Mouse (Mus musculus) liver, adult 2 months (tissue): ENCODE results near the gene Thyn1. TPM values are rescaled to one million over a fixed set of nuclear protein-coding genes. Genes with fewer than 3 reads are reported as not detected.

Experiments used
- DNase-seq: peaks from one replicate; pipeline ENCODE4 v3.0.0-alpha.2; 2011; ENCODE audit warnings: low read depth, low spot score; ENCODE audit errors: extremely low read depth
- H3K27ac ChIP-seq: fragments of 200-500 bp; replicated peaks from 2 replicates; pipeline ENCODE4 v1.5.1; 2012; ENCODE audit warnings: low read depth, mild to moderate bottlenecking, control low read depth, inconsistent platforms, low read length; ENCODE audit not compliant: insufficient read depth
- H3K27me3 ChIP-seq: fragments of 200-500 bp; 2 replicates; pipeline ENCODE4 v1.6.1; 2012; ENCODE audit warnings: mild to moderate bottlenecking, moderate library complexity, low read length, inconsistent platforms; ENCODE audit not compliant: control insufficient read depth, insufficient read depth
- H3K36me3 ChIP-seq: fragments of 200-500 bp; 2 replicates; pipeline ENCODE4 v1.6.1; 2012; ENCODE audit warnings: low read length, inconsistent platforms; ENCODE audit not compliant: control insufficient read depth, insufficient read depth
- H3K4me1 ChIP-seq: fragments of 200-500 bp; 2 replicates; pipeline ENCODE4 v1.6.1; 2011; ENCODE audit warnings: low read length; ENCODE audit not compliant: control insufficient read depth, insufficient read depth
- H3K4me3 ChIP-seq: fragments of 200-500 bp; 2 replicates; pipeline ENCODE4 v1.5.1; 2011; ENCODE audit warnings: low read depth, mild to moderate bottlenecking, control low read depth, low read length, moderate library complexity; ENCODE audit not compliant: insufficient read depth
- H3K79me2 ChIP-seq: fragments of 200-500 bp; 2 replicates; pipeline ENCODE4 v1.6.1; 2012; ENCODE audit warnings: inconsistent platforms, mild to moderate bottlenecking, low read length, moderate library complexity; ENCODE audit not compliant: control insufficient read depth, insufficient read depth
- H3K9ac ChIP-seq: fragments of 200-500 bp; 2 replicates; pipeline ENCODE4 v1.6.1; 2012; ENCODE audit warnings: low read depth, mild to moderate bottlenecking, control low read depth, inconsistent platforms, low read length
- CTCF ChIP-seq: fragments of 200-500 bp; IDR thresholded peaks from 2 replicates; pipeline ENCODE4 v1.5.1; 2011; ENCODE audit warnings: low read depth, low read length, control low read depth
- POLR2A ChIP-seq: fragments of 200-500 bp; IDR thresholded peaks from 2 replicates; pipeline ENCODE4 v1.6.1; 2011; ENCODE audit warnings: low read length, control low read depth; ENCODE audit not compliant: insufficient read depth; ENCODE audit errors: extremely low read depth
- WGBS: fragments of 180-500 bp; shearing (Covaris S2); methylation state at CpG from one replicate; pipeline ENCODE4 v1.1.7; 2018; 5-methylcytosine and 5-hydroxymethylcytosine counted together
- polyA plus RNA-seq: library from polyadenylated mRNA; depleted of rRNA; stranded (reverse); fragments of >200 nt; gene quantifications from 2 replicates; pipeline ENCODE4 v1.2.3, GENCODE M21; 2012
- total RNA-seq: library from RNA; depleted of rRNA; stranded (reverse); fragments of >200 nt; gene quantifications from 2 replicates; pipeline ENCODE4 v1.2.3, GENCODE M21; 2014

The Thyn1 gene
- total and polyA plus RNA-seq, 2 experiments = 6.8 to 24.3 TPM

GRCm38 (mm10) chr9:26990181-26990580 is 9.3 kb upstream of the Thyn1 start:
- H3K79me2 ChIP-seq = peaks cover 5% of the 10 kb centered on the region; the same call in 1 of the 2 replicates
- WGBS = 88% methylated on average over 4 of the region's 4 CpGs
- no peak overlapping the region for H3K4me3 ChIP-seq
- no peak for DNase-seq
- H3K27ac ChIP-seq = no peak overlapping the region
- H3K36me3 ChIP-seq = peaks cover 41% of the 10 kb centered on the region
- no peak overlapping the region for H3K9ac ChIP-seq
- H3K4me1 ChIP-seq = peaks cover 4% of the 10 kb centered on the region; the same call in 1 of the 2 replicates
- no peaks in the 10 kb centered on the region for H3K27me3 ChIP-seq
- TF ChIP-seq CTCF (no peak), POLR2A (no peak)

- TF ChIP-seq POLR2A (no peak), CTCF (no peak)
- no peaks in the 10 kb centered on the region for H3K27me3 ChIP-seq
- H3K4me3 ChIP-seq = no peak overlapping the region
- 45% methylated on average over 10 of the region's 10 CpGs for WGBS
- peaks cover 15% of the 10 kb centered on the region; the same call in 1 of the 2 replicates for H3K79me2 ChIP-seq
- no peak overlapping the region for H3K27ac ChIP-seq
- peaks cover 24% of the 10 kb centered on the region for H3K36me3 ChIP-seq
- peak; percentile 69 for DNase-seq
- H3K4me1 ChIP-seq = peaks cover 10% of the 10 kb centered on the region
- H3K9ac ChIP-seq = no peak overlapping the region
Measured at GRCm38 (mm10) chr9:26993118-26993517, 6.4 kb upstream of the Thyn1 start.

- Histone ChIP-seq H3K36me3 (peaks cover 23% of the 10 kb centered on the region), H3K79me2 (peaks cover 15% of the 10 kb centered on the region; the same call in 1 of the 2 replicates), H3K4me3 (no peak overlapping the region), H3K27ac (no peak overlapping the region), H3K27me3 (no peaks in the 10 kb centered on the region), H3K9ac (no peak overlapping the region), H3K4me1 (peaks cover 13% of the 10 kb centered on the region)
- no peak for TF ChIP-seq POLR2A
- no peak for TF ChIP-seq CTCF
- DNase-seq = no peak
- 82% methylated on average over 3 of the region's 3 CpGs for WGBS
Measured at GRCm38 (mm10) chr9:26993900-26994299, 5.6 kb upstream of the Thyn1 start.

DNA sequence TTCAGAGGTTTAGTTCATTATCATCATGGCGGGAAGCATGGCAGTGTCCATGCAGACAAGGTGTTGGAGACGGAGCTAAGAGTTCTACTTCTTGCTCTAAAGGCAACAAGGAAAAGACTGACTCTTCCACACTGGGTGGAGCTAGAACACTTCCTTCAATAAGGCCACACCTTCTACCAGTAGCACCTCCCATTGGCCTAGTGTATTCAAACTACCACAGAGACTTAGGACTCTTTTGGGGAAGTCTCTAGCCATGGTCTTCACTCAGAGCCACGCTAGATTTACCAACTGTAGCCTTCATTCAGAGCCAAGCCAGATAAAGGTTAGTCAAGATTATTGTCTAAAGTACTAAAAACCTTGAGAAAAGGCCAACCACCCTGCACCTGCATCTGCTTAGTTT is 2.4 kb upstream of the Thyn1 start:
- 77% methylated on average over 3 of the region's 3 CpGs for WGBS
- Histone ChIP-seq H3K79me2 (peaks cover 15% of the 10 kb centered on the region; the same call in 1 of the 2 replicates), H3K4me1 (peaks cover 15% of the 10 kb centered on the region), H3K9ac (no peak overlapping the region), H3K4me3 (no peak overlapping the region), H3K27me3 (no peaks in the 10 kb centered on the region), H3K36me3 (peaks cover 4% of the 10 kb centered on the region), H3K27ac (no peak overlapping the region)
- peak; percentile 34 for DNase-seq
- TF ChIP-seq CTCF (no peak), POLR2A (no peak)

- Histone ChIP-seq H3K27me3 (no peaks in the 10 kb centered on the region), H3K9ac (no peak overlapping the region), H3K79me2 (peaks cover 15% of the 10 kb centered on the region; the same call in 1 of the 2 replicates), H3K4me3 (no peak overlapping the region), H3K4me1 (peaks cover 15% of the 10 kb centered on the region), H3K36me3 (0 out of 2 replicates have a peak, but pooled peaks cover under 1% of the 10 kb centered on the region), H3K27ac (no peak overlapping the region)
- DNase-seq = no peak
- no peak for TF ChIP-seq CTCF
- TF ChIP-seq POLR2A = no peak
- 69% methylated on average over 2 of the region's 2 CpGs for WGBS
Measured at GRCm38 (mm10) chr9:26997501-26997900, 2.0 kb upstream of the Thyn1 start.

DNA sequence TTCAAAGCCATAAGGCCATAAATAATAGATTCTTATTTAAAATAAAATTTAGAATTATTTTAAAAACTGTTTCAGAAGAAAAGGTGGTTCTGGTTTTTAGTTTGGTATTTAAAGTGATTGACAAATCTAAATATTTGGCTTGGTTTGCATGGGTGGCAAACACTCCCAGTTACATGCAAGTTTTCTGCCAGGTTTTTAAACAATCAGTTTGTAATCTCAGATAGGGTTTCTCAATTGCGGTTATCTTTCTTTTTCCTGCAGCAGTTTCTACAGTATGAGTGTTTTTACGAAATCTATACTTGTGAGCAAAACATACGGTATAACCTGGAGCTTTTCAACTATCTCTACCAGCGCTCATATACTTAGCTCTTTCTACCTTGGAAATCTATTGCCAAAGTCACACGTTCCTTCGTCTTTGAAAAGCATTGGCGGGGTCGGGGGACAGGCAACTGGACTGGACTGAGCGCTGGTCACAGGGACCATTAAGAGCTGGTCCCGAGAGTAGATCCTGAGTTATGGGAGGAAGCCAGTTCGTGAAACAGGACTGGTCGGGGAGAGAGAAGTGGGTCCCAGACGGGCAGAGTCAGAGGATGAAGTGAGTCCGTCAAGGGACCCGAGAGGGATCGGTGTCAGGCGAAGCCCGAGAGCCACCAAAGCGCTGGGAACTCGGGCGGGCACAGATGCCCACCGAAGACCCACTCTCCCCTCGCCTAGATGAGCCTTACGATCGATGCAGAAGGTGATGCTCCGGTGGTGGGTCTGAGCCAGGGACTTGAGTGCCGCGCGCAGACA is 645 bp upstream of the Thyn1 start:
- WGBS = 0% methylated on average over 29 of the region's 29 CpGs
- H3K36me3 ChIP-seq = peaks cover 6% of the 10 kb centered on the region; the same call in 1 of the 2 replicates
- H3K27me3 ChIP-seq = no peaks in the 10 kb centered on the region
- TF ChIP-seq POLR2A = no peak
- no peak for TF ChIP-seq CTCF
- peaks cover 12% of the 10 kb centered on the region for H3K4me1 ChIP-seq
- peak overlapping the region; percentile 73 for H3K27ac ChIP-seq
- H3K9ac ChIP-seq = peak overlapping the region; percentile 86
- H3K79me2 ChIP-seq = peaks cover 15% of the 10 kb centered on the region; the same call in 1 of the 2 replicates
- DNase-seq = peak; percentile 74
- peak overlapping the region; percentile 86 for H3K4me3 ChIP-seq
